Mouse (Mus musculus) hindbrain, embryonic 14.5 days (tissue): ENCODE data around the gene Cntn1. TPM values are rescaled to one million over a fixed set of nuclear protein-coding genes. Genes with fewer than 3 reads are reported as not detected.
"Not testable (repeated sequence)": the region's sequence is repeated elsewhere in the genome, so short reads cannot be mapped to it uniquely, and the experiment has no call there.

ENCODE experiments used
- ATAC-seq: fragments of 200-750 bp; cut with Nextera tagmentation; 2 replicates; pipeline ENCODE4 v1.8.0; 2017; ENCODE audit warnings: moderate number of reproducible peaks, mild to moderate bottlenecking, moderate TSS enrichment, moderate library complexity; ENCODE audit not compliant: low FRiP score
- DNase-seq: peaks from one replicate; pipeline ENCODE4 v3.0.0-alpha.2; 2015; ENCODE audit warnings: low spot score
- H3K27ac ChIP-seq: fragments of 300-500 bp; sonication (generic); 2 replicates; pipeline ENCODE4 v1.5.1; 2014; ENCODE audit warnings: mild to moderate bottlenecking, moderate library complexity
- H3K27me3 ChIP-seq: fragments of 300-500 bp; sonication (generic); 2 replicates; pipeline ENCODE4 v1.6.1; 2014; ENCODE audit warnings: mild to moderate bottlenecking, low read length, mixed read lengths; ENCODE audit not compliant: control insufficient read depth, insufficient read depth
- H3K36me3 ChIP-seq: fragments of 300-500 bp; sonication (generic); replicated peaks from 2 replicates; pipeline ENCODE4 v1.6.1; 2014; ENCODE audit not compliant: control insufficient read depth, insufficient read depth
- H3K4me1 ChIP-seq: fragments of 300-500 bp; sonication (generic); replicated peaks from 2 replicates; pipeline ENCODE4 v1.6.1; 2014; ENCODE audit warnings: antibody characterized with exemption, low read length, mixed read lengths; ENCODE audit not compliant: control insufficient read depth, insufficient read depth
- H3K4me2 ChIP-seq: fragments of 300-500 bp; sonication (generic); replicated peaks from 2 replicates; pipeline ENCODE4 v1.6.1; 2014; ENCODE audit warnings: mild to moderate bottlenecking, moderate library complexity
- H3K4me3 ChIP-seq: fragments of 300-500 bp; sonication (generic); replicated peaks from 2 replicates; pipeline ENCODE4 v1.5.1; 2014; ENCODE audit warnings: mild to moderate bottlenecking, low read length
- H3K9ac ChIP-seq: fragments of 300-500 bp; sonication (generic); 2 replicates; pipeline ENCODE4 v1.6.1; 2014
- H3K9me3 ChIP-seq: fragments of 300-500 bp; sonication (generic); 2 replicates; pipeline ENCODE4 v1.6.1; 2016; ENCODE audit warnings: low read length; ENCODE audit not compliant: control insufficient read depth
- WGBS: fragments of 180-500 bp; shearing (Covaris S2); extraction: QIAGEN DNeasy Blood & Tissue Kit; methylation state at CpG from one replicate; pipeline ENCODE4 v1.1.7; 2014; 5-methylcytosine and 5-hydroxymethylcytosine counted together
- polyA plus RNA-seq: library from polyadenylated mRNA; unstranded; fragments of >200 nt; fragmentation: Nextera tagmentation; extraction: Ambion mirVana; gene quantifications from 2 replicates; pipeline ENCODE4 v1.2.1, GENCODE M21; 2014

The Cntn1 gene
- polyA plus RNA-seq, 1 experiment from 2014 or later, result 77.2 TPM

DNA sequence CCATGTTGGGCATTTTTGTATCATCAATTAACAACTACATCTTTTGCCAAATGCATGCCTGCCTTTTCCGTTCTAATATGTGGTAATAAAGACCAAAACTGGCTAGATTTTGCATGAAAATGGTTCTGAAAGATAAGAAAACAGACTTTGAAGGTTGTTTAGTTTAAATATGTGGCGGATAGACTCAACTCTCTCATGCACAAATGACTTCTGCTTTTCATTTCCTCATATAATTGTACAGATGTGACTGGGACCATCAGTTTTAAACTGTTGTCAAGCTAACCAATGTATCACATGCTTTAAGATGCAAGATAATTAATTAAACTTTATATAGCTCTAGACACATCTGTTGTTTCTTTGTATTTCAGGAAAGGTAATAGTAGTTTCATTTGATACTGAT is 290.5 kb downstream of the Cntn1 start:
- DNase-seq (no peak), ATAC-seq (no peak)
- H3K4me2 ChIP-seq, result no peak overlapping the region
- no peaks in the 10 kb centered on the region for H3K27me3 ChIP-seq
- H3K27ac ChIP-seq, result no peak overlapping the region
- no peaks in the 10 kb centered on the region for H3K9me3 ChIP-seq
- no peak overlapping the region for H3K4me3 ChIP-seq
- H3K9ac ChIP-seq, result no peak overlapping the region
- H3K36me3 ChIP-seq, result no peaks in the 10 kb centered on the region; the same call in 1 of the 2 replicates
- WGBS, result 91% methylated on average over 2 of the region's 2 CpGs
- H3K4me1 ChIP-seq, result no peaks in the 10 kb centered on the region

DNA sequence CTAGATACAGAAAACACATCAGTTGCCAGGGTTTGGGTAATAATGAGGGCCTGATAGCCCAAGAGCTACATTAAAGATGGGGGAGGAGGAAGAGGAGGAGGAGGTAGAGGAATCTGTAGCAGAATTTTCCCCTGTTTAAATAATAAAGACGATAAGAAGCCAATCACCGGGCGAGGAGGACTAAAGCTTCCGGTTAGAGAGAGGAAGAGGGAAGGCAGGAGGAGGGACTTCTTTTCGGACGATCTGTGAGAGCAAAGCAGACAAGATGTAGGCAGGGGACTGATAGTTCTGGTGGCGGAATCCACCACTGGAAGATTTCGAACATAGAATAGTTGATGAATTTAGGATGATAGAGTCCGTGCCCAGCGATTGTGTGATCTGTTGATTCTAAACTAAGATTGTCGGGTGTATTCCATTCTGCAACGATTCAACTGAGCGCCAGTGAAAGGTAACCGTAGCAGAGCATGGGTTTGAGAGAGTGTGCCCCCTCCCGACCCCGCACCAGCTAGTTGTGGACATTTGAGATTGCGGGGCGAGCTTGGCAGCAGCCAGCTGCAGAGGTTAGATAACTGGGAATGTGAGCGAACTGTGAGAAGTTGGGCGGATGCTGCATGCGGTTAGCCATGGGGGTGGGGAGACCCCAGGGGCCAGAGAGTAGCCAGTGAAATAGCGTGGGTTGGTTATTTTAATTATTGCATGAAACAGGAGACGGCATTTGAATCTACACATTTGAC is 293.3 kb downstream of the Cntn1 start:
- Histone ChIP-seq H3K9ac (no peak overlapping the region), H3K27me3 (no peaks in the 10 kb centered on the region), H3K27ac (no peak overlapping the region), H3K36me3 (no peaks in the 10 kb centered on the region; the same call in 1 of the 2 replicates), H3K4me2 (no peak overlapping the region), H3K9me3 (no peaks in the 10 kb centered on the region), H3K4me1 (peaks cover 6% of the 10 kb centered on the region), H3K4me3 (no peak overlapping the region)
- ATAC-seq (no peak), DNase-seq (no peak)
- WGBS, result 82% methylated on average over 23 of the region's 23 CpGs

DNA sequence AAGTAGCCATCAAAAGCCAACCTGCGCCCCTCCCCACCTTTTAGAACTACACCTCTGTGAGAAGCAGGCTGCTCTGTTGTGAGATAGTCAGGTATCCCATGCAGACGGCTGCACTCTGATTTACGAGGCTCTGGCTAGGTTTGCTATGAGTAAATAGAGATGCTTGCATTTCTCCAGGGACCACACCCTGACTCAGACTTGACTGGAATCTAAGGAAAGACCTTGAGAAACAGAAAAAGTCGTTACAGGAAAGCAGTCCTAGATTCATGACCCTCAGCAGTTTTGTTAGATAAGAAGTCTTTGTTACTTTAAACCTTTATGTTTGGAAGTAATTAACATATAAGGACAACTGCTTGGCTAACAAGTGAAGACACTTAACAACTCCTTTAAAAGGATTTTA is 296.5 kb downstream of the Cntn1 start:
- H3K4me3 ChIP-seq, result no peak overlapping the region
- H3K4me2 ChIP-seq, result no peak overlapping the region
- WGBS, result 58% methylated on average over 4 of the region's 4 CpGs
- H3K9me3 ChIP-seq, result no peaks in the 10 kb centered on the region
- H3K27ac ChIP-seq, result no peak overlapping the region
- DNase-seq (no peak), ATAC-seq (no peak)
- no peaks in the 10 kb centered on the region; the same call in 1 of the 2 replicates for H3K36me3 ChIP-seq
- no peaks in the 10 kb centered on the region for H3K27me3 ChIP-seq
- no peak overlapping the region for H3K9ac ChIP-seq
- H3K4me1 ChIP-seq, result peaks cover 6% of the 10 kb centered on the region

DNA sequence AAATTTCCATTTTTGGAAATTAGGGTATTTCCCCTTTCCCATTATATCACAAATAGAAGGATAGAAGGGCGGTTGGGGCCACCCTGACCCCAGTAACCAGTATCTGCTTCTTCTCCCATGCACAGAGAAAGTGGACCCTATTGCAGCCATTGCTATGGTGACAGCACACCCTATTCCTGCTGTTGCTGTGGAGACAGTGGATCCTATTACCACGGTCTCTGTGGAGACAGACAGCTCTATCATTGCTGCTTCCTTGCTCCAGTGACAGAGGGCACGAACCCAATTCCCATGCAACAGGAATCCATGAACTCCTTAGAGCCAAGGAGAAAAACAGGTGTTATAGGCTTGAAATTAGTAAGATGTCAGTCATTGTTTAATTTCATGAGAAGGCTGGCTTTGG is 296.9 kb downstream of the Cntn1 start:
- 1% methylated on average over 3 of the region's 3 CpGs for WGBS
- Histone ChIP-seq H3K27me3 (no peaks in the 10 kb centered on the region), H3K9ac (no peak overlapping the region), H3K9me3 (no peaks in the 10 kb centered on the region), H3K4me2 (no peak overlapping the region), H3K36me3 (no peaks in the 10 kb centered on the region), H3K4me1 (peaks cover 6% of the 10 kb centered on the region), H3K4me3 (no peak overlapping the region), H3K27ac (no peak overlapping the region)
- DNase-seq (peak; percentile 48), ATAC-seq (peak; percentile 48; the same call in 1 of the 2 replicates)

DNA sequence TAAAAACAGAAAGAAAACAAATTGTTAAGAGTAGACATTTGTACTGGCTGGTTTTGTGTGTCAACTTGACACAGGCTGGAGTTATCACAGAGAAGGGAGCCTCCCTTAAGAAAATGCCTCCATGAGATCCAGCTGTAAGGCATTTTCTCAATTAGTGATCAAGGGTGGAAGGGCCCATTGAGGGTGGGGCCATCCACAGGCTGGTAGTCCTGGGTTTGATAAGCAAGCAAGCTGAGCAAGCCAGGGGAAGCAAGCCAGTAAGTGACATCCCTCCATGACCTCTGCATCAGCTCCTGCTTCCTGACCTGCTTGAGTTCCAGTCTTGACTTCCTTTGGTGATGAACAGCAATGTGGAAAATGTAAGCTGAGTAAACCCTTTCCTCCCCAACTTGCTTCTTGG is 297.5 kb downstream of the Cntn1 start:
- H3K27ac ChIP-seq, DNase-seq: not testable (repeated sequence)

DNA sequence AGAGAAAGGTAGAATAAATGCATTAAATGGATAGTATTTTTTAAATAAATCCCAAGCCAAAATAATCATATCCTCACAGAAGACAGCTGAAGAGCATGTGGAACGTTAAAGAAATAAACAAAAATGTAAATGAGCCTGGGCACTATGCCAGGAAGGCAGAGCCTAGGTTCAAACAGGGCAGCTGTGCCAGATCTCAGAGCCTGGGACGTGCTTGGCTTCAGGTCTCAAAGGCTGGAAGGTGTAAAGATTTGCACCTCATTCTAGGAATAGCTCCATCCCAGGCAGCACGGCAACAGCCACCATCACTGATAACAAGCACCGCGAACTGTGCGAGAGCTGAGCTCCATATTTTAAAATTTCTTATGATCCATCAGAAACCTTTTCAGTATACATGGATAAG is 313.2 kb downstream of the Cntn1 start:
- DNase-seq (no peak), ATAC-seq (no peak)
- 65% methylated on average over 6 of the region's 6 CpGs for WGBS
- H3K4me3 ChIP-seq, result no peak overlapping the region
- H3K27ac ChIP-seq, result no peak overlapping the region
- no peaks in the 10 kb centered on the region for H3K4me1 ChIP-seq
- no peaks in the 10 kb centered on the region for H3K27me3 ChIP-seq
- no peak overlapping the region for H3K9ac ChIP-seq
- H3K9me3 ChIP-seq, result no peaks in the 10 kb centered on the region
- no peaks in the 10 kb centered on the region for H3K36me3 ChIP-seq
- H3K4me2 ChIP-seq, result no peak overlapping the region

More for the DNA sequence above, 297.5 kb downstream of the Cntn1 start:
- not testable (repeated sequence) for H3K4me1 ChIP-seq, H3K9ac ChIP-seq, H3K27me3 ChIP-seq, H3K4me3 ChIP-seq, H3K4me2 ChIP-seq, H3K36me3 ChIP-seq, H3K9me3 ChIP-seq, ATAC-seq

DNA sequence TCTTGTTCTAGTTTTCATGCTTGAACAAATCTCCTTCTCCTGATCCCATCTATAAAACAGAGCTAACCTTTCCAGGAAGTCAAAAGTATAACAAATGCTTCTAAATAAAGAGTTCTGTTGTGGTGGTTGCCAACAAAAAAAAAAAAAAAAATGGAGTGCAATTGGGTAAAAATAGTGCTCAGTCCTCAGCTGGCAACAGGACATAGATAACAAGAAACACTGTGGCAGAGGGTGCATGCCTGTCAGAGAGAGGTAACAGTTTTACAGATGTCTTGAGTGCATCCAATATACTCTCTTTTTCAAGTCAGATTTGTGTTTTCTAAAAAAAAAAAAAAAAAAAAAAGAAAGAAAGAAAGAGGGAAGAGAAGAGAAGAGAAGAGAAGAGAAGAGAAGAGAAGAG is 313.6 kb downstream of the Cntn1 start:
- no peak for DNase-seq
- no peaks in the 10 kb centered on the region for H3K27me3 ChIP-seq
- H3K36me3 ChIP-seq, result no peaks in the 10 kb centered on the region
- no peak overlapping the region for H3K27ac ChIP-seq
- no peak for ATAC-seq
- no peak overlapping the region for H3K4me3 ChIP-seq
- no peak overlapping the region for H3K4me2 ChIP-seq
- H3K9ac ChIP-seq, result no peak overlapping the region
- H3K9me3 ChIP-seq, result no peaks in the 10 kb centered on the region
- no peaks in the 10 kb centered on the region for H3K4me1 ChIP-seq

Other genes starting within 250 kb of the Cntn1 start
- gene Smgc, start 212.9 kb upstream of the Cntn1 start, polyA plus RNA-seq, result not detected in 2 replicates